Mouse (Mus musculus) inflammation-experienced regulatory T-cells, adult 6 months (primary cell): ENCODE data around the gene Arfgap1. TPM values are rescaled to one million over a fixed set of nuclear protein-coding genes. Genes with fewer than 3 reads are reported as not detected.
A peak's percentile ranks its signal among the peaks of the same experiment; 100 is the strongest.

Source experiments
- ATAC-seq: one replicate; pipeline ENCODE4 v1.8.0; 2017
- polyA plus RNA-seq, 3 experiments: library from polyadenylated mRNA; unstranded; fragments of 100-300 nt; shearing (Covaris generic); gene quantifications; one replicate each; pipeline ENCODE4 v1.2.1; 2017

Gene Arfgap1
- 10 to 100 TPM; 51.9 to 68.0 (median 52.9) TPM for polyA plus RNA-seq

GRCm38 (mm10) chr2:180967010-180967763, at the start of gene Arfgap1:
Arfgap1 (plus strand) TSS chr2:180967225.
- peak; percentile 92 for ATAC-seq

- ATAC-seq: peak; percentile 11
Observed at GRCm38 (mm10) chr2:180919913-180920809, 46.9 kb upstream of the Arfgap1 start.

DNA sequence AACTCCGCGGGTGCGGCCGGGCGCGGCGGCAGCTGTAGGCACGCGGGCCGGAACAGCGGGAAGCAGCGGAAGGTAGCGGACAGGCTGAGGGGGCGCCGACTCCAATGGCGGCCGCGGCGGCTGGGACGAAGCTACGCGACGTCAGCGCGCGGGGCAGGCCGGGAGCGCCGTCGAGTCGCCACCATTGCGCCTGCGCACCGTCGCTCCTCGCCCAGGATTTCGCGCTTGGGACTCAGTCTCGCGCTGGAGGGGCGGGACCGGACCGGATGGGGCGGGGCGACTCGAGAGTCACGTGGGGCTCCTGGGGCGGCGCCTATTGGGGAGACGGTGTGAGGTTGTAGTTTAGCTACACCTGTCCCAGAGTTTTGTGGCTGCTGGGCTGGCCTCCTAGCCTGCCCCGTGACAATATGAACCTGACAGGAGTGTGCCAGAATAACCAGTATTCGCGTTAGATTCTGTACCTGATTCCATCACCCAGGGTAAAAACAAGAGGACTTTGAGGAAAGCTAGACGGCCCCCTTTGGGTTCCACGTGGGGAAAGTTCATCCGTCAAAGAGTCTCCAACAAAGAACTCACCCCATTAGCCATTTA, 46.1 kb upstream of the Arfgap1 start, which contains the start of gene Ythdf1:
Ythdf1 (minus strand) TSS at position 140 of the 591 bp plus-strand sequence.
- peak; percentile 93 for ATAC-seq

GRCm38 (mm10) chr2:180922739-180923138, 44.3 kb upstream of the Arfgap1 start:
- no peak for ATAC-seq

DNA sequence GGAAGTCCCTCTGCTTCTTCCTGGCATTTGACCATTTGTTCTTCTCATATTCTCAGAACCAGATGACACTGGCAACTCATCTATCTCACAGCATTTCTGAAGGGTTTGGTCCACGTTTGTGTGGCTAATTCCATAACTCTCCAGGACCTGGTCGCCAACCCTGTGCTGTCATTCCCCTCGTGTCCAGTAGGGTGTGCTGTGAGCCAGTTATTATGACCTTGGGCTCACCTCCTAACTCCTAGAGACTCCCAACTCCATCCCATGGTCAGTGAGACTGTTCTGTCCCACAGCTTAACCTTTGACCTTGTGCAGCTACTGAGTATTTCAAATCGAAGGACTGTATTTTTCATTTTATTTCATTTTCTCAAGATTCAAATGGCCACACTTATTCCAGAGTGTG, 41.8 kb upstream of the Arfgap1 start:
- ATAC-seq: no peak

- no peak for ATAC-seq
Observed at GRCm38 (mm10) chr2:180928723-180929122, 38.3 kb upstream of the Arfgap1 start, which contains the start of gene Birc7. Birc7 (plus strand) TSS chr2:180929023.

- no peak for ATAC-seq
Observed at GRCm38 (mm10) chr2:180932418-180932817, 34.6 kb upstream of the Arfgap1 start.

GRCm38 (mm10) chr2:180940187-180940586, 26.8 kb upstream of the Arfgap1 start:
- ATAC-seq: no peak

- no peak for ATAC-seq
Observed at GRCm38 (mm10) chr2:180941869-180942268, 25.2 kb upstream of the Arfgap1 start.

DNA sequence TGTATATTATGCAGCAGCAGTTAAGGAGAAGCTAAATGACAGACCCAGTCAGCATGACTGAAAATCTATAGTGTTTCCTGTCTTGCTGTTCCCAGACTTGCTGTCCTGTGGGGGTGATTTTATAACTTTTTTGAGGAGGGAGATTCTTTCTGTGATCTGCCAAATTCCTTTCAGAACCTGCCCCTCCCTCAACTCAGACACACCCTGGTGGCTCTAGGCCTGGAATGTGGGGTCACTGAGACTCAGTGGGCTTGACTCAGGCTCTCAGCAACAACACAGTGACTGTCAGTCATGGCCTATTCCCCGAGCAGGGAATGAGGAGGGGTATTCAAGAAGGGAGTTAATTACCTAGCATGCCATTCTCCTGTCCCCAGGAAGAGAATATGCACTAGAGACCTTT, 17.1 kb upstream of the Arfgap1 start:
- ATAC-seq: no peak

DNA sequence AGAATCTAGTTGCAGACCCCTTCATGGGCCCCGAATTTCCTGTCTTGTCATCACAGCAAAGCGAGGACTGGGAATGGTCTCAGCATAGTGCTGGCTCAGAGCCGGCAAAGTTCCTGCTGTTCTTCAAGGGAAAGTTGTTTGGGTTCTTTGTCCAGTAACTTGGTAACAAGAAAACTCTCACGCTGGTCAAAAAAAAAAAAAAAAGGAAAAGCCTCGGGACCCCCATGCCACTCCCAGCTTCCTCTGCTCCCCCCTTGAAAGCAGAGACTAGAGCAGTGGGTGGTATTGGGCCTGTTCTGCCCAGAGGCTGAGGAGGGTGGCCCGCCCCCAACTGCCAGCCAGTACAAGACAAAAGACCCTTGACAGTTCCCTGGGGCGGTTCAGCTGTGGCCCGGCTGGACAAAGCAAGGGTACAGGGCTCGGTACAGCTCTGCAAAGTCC, 14.3 kb upstream of the Arfgap1 start:
- no peak for ATAC-seq

- ATAC-seq: no peak
Observed at GRCm38 (mm10) chr2:180953638-180954037, 13.4 kb upstream of the Arfgap1 start.

DNA sequence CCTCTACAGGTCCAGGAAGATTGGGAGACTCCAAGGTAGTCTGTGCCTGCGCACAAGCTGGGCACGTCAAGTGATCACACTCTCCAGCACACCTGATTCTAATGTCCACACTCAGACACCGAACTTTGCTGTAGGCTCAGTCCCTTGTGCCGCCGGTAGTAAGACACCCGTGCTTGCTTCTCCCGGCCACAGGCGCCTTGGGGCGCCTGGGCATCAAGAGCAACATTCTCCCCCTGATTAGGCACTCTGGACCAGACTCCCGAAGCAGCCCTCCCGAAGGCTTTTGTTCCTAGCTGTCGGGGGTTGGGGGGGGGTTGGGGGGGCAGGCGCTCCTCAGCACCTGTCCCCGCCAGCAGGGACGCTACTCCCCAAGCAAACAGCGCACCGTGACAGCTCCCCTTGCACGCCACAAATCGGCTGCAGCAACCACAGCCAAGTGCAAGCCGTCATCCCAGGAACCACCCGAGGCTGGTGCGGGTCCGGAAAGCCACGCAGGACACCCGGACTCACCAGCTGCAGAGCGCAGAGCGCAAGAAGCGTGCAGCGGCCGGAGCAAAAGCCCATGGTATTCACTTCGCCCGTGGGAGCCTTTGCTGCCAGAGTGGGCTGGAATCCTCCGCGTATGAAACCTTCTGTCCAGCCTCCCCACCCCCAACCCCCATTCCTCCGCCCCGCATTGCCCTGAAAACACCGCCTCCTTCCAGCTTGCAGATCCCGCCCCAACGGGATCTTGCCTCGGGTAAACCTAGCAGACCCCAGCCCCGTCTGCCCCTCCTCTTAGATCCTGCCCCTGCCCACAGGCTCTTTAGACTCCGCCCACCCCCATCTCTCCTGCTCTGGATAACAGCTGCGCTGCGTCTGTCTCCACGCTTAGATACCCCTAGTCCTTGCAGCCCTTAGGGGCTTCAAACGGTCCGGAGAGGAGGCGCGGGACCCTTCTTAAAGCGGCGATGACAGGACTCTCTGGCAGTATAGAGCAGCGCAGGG, 12.7 kb upstream of the Arfgap1 start, which contains the start of gene Nkain4:
Nkain4 (minus strand) TSS at position 639 of the 987 bp plus-strand sequence.
- ATAC-seq: no peak

DNA sequence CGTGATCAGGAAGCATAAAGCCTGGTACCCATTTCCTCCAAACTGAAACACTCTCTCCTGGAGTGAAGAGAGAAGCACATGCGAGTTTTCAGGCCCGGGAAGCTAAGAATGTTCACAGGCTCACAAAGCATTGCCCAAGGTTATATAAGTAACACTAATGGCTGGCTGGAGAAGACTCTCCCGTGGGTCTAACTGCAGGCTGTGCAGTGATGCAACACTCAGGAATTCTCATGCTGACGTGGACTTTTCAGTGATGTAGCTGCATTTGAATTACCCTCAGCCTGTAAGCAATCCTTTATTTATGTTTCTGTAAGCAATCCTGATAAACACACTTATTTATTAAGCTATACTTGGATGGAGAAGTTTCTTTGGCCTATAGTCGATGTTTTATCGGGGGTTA, 7.4 kb upstream of the Arfgap1 start:
- no peak for ATAC-seq

GRCm38 (mm10) chr2:180960187-180960586, 6.8 kb upstream of the Arfgap1 start:
- no peak for ATAC-seq

- no peak for ATAC-seq
Observed at GRCm38 (mm10) chr2:180962616-180963308, 4.3 kb upstream of the Arfgap1 start.

- peak; percentile 50 for ATAC-seq
Observed at GRCm38 (mm10) chr2:180963956-180964355, 3.1 kb upstream of the Arfgap1 start.

DNA sequence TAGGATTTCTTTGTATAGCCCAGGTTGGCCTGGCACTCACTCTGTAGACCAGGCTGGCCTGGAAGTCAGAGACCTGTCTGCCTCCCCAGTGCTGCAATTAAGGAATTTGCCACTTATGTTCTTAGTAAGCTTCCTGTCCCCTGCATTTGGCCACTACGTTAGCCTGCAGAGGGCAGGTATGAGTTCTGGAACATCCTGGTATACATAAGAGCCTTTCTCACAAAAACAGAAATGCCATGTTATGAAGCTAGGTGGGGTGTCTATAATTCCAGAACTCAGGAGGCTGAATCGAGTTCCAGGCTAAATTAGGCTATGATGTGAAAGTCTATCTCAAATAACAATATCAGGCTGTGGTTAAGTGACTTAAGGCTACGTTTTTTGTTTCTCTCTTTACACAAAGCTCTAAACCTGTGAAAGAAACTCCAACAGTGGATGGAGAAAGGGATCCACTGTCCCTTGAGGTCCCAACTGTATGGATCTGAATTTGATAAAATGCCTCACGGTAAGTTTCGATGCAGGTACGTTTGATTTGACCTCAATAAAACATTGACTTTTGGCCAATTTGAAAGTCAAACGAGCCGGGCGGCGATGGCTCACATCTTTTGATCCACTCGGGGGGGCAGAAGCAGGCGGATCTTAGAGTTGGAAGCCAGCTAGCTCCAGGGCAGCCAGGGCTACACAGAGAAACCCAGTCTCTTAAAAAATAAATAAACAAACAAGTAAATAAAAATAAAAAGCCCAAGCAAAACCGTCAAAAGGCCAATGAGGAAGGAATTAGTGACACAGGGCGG, 738 bp upstream of the Arfgap1 start:
- ATAC-seq: peak; percentile 64

- ATAC-seq: no peak
Observed at GRCm38 (mm10) chr2:180981133-180981532, 14.1 kb downstream of the Arfgap1 start.

GRCm38 (mm10) chr2:180985635-180986034, 18.6 kb downstream of the Arfgap1 start:
- ATAC-seq: no peak
